Mouse (Mus musculus): ENCODE data around the gene Arhgap31. TPM values are rescaled to one million over a fixed set of nuclear protein-coding genes. Genes with fewer than 3 reads are reported as not detected.

The Arhgap31 gene
- total and polyA plus RNA-seq, 2 experiments from 2014 or later = 15.7 to 60.6 TPM

- DNase-seq (ENCODE audit: low spot score) (no peak), ATAC-seq (ENCODE audit: insufficient read depth, low read depth) (no peak)
- WGBS = 89% methylated on average over 6 of the region's 6 CpGs
- H3K9ac ChIP-seq (replicated peaks; ENCODE audit: low read depth, low read length) = no peak overlapping the region
- no peaks in the 10 kb centered on the region for H3K36me3 ChIP-seq (replicated peaks; ENCODE audit: control insufficient read depth, insufficient read depth, low read length)
- no peak overlapping the region for H3K4me3 ChIP-seq (ENCODE audit: low read depth, low read length)
- H3K27ac ChIP-seq (ENCODE audit: low read depth) = no peak overlapping the region
- H3K27me3 ChIP-seq (ENCODE audit: control insufficient read depth, insufficient read depth, low read length) = no peaks in the 10 kb centered on the region
- H3K4me1 ChIP-seq (ENCODE audit: control insufficient read depth, insufficient read depth) = peaks cover 52% of the 10 kb centered on the region
- H3K4me2 ChIP-seq (ENCODE audit: low read depth, low read length) = no peak overlapping the region
- H3K9me3 ChIP-seq (replicated peaks; ENCODE audit: control insufficient read depth, low read length) = no peaks in the 10 kb centered on the region
- TF ChIP-seq CTCF (IDR thresholded peaks at IDR 0.05; ENCODE audit: low read depth) = no peak
- no peak for TF ChIP-seq EP300 (IDR thresholded peaks at IDR 0.05; ENCODE audit: low read depth)
These were observed 35.9 kb downstream of the Arhgap31 start for GRCm38 (mm10) chr16:38677171-38677570.

GRCm38 (mm10) chr16:38676647-38677046 lies 36.4 kb downstream of the Arhgap31 start:
- H3K4me1 ChIP-seq (ENCODE audit: control insufficient read depth, insufficient read depth) = peaks cover 56% of the 10 kb centered on the region
- H3K9me3 ChIP-seq (replicated peaks; ENCODE audit: control insufficient read depth, low read length) = no peaks in the 10 kb centered on the region
- H3K4me3 ChIP-seq (ENCODE audit: low read depth, low read length) = no peak overlapping the region
- ATAC-seq (ENCODE audit: insufficient read depth, low read depth) (no peak), DNase-seq (ENCODE audit: low spot score) (no peak)
- no peak overlapping the region for H3K9ac ChIP-seq (replicated peaks; ENCODE audit: low read depth, low read length)
- WGBS = 92% methylated on average over 4 of the region's 4 CpGs
- H3K27me3 ChIP-seq (ENCODE audit: control insufficient read depth, insufficient read depth, low read length) = no peaks in the 10 kb centered on the region
- H3K4me2 ChIP-seq (ENCODE audit: low read depth, low read length) = no peak overlapping the region
- no peaks in the 10 kb centered on the region for H3K36me3 ChIP-seq (replicated peaks; ENCODE audit: control insufficient read depth, insufficient read depth, low read length)
- no peak overlapping the region for H3K27ac ChIP-seq (ENCODE audit: low read depth)
- TF ChIP-seq EP300 (IDR thresholded peaks at IDR 0.05; ENCODE audit: low read depth) (no peak), CTCF (IDR thresholded peaks at IDR 0.05; ENCODE audit: low read depth) (no peak)

GRCm38 (mm10) chr16:38675600-38676335 lies 37.3 kb downstream of the Arhgap31 start:
- no peaks in the 10 kb centered on the region for H3K9me3 ChIP-seq (replicated peaks; ENCODE audit: control insufficient read depth, low read length)
- H3K4me1 ChIP-seq (ENCODE audit: control insufficient read depth, insufficient read depth) = peaks cover 61% of the 10 kb centered on the region
- DNase-seq (ENCODE audit: low spot score) = no peak

GRCm38 (mm10) chr16:38674891-38675290 lies 38.2 kb downstream of the Arhgap31 start:
- peaks cover 57% of the 10 kb centered on the region for H3K4me1 ChIP-seq (ENCODE audit: control insufficient read depth, insufficient read depth)
- DNase-seq (ENCODE audit: low spot score) (no peak), ATAC-seq (ENCODE audit: insufficient read depth, low read depth) (no peak)
- H3K9ac ChIP-seq (replicated peaks; ENCODE audit: low read depth, low read length) = no peak overlapping the region
- no peak for TF ChIP-seq EP300 (IDR thresholded peaks at IDR 0.05; ENCODE audit: low read depth)
- TF ChIP-seq CTCF (IDR thresholded peaks at IDR 0.05; ENCODE audit: low read depth) = peak; percentile 15; the same call in 1 of the 2 replicates
- no peak overlapping the region for H3K4me2 ChIP-seq (ENCODE audit: low read depth, low read length)
- H3K4me3 ChIP-seq (ENCODE audit: low read depth, low read length) = no peak overlapping the region
- H3K27me3 ChIP-seq (ENCODE audit: control insufficient read depth, insufficient read depth, low read length) = no peaks in the 10 kb centered on the region
- no peaks in the 10 kb centered on the region for H3K9me3 ChIP-seq (replicated peaks; ENCODE audit: control insufficient read depth, low read length)
- H3K27ac ChIP-seq (ENCODE audit: low read depth) = peak overlapping the region; percentile 46
- 58% methylated on average over 11 of the region's 11 CpGs for WGBS
- H3K36me3 ChIP-seq (replicated peaks; ENCODE audit: control insufficient read depth, insufficient read depth, low read length) = no peaks in the 10 kb centered on the region

More at GRCm38 (mm10) chr16:38675600-38676335, 37.3 kb downstream of the Arhgap31 start:
- Histone ChIP-seq H3K36me3 (replicated peaks; ENCODE audit: control insufficient read depth, insufficient read depth, low read length) (no peaks in the 10 kb centered on the region), H3K4me2 (ENCODE audit: low read depth, low read length) (peak overlapping the region; percentile 4), H3K27me3 (ENCODE audit: control insufficient read depth, insufficient read depth, low read length) (no peaks in the 10 kb centered on the region), H3K4me3 (ENCODE audit: low read depth, low read length) (no peak overlapping the region), H3K9ac (replicated peaks; ENCODE audit: low read depth, low read length) (no peak overlapping the region), H3K27ac (ENCODE audit: low read depth) (peak overlapping the region; percentile 46)
- TF ChIP-seq EP300 (IDR thresholded peaks at IDR 0.05; ENCODE audit: low read depth) (no peak), CTCF (IDR thresholded peaks at IDR 0.05; ENCODE audit: low read depth) (no peak)
- 62% methylated on average over 9 of the region's 9 CpGs for whole genome bisulfite sequencing
- ATAC-seq (ENCODE audit: insufficient read depth, low read depth) = no peak

- ATAC-seq (ENCODE audit: insufficient read depth, low read depth) = peak; percentile 80
- peak; percentile 71 for DNase-seq (ENCODE audit: low spot score)
- TF ChIP-seq EP300 (IDR thresholded peaks at IDR 0.05; ENCODE audit: low read depth) (no peak), CTCF (IDR thresholded peaks at IDR 0.05; ENCODE audit: low read depth) (peak; percentile 19)
- Histone ChIP-seq H3K4me2 (ENCODE audit: low read depth, low read length) (no peak overlapping the region), H3K9ac (replicated peaks; ENCODE audit: low read depth, low read length) (no peak overlapping the region), H3K27me3 (ENCODE audit: control insufficient read depth, insufficient read depth, low read length) (no peaks in the 10 kb centered on the region), H3K4me3 (ENCODE audit: low read depth, low read length) (no peak overlapping the region), H3K27ac (ENCODE audit: low read depth) (peak overlapping the region; percentile 78), H3K36me3 (replicated peaks; ENCODE audit: control insufficient read depth, insufficient read depth, low read length) (no peaks in the 10 kb centered on the region), H3K9me3 (replicated peaks; ENCODE audit: control insufficient read depth, low read length) (no peaks in the 10 kb centered on the region), H3K4me1 (ENCODE audit: control insufficient read depth, insufficient read depth) (peaks cover 66% of the 10 kb centered on the region)
- 32% methylated on average over 15 of the region's 15 CpGs for WGBS
These were observed 39.6 kb downstream of the Arhgap31 start for GRCm38 (mm10) chr16:38673511-38673910.

All from heart, postnatal 0 days (tissue).